Comparison of ENCODE assay signal across 9 mouse cellular contexts in the genomic region with DNA sequence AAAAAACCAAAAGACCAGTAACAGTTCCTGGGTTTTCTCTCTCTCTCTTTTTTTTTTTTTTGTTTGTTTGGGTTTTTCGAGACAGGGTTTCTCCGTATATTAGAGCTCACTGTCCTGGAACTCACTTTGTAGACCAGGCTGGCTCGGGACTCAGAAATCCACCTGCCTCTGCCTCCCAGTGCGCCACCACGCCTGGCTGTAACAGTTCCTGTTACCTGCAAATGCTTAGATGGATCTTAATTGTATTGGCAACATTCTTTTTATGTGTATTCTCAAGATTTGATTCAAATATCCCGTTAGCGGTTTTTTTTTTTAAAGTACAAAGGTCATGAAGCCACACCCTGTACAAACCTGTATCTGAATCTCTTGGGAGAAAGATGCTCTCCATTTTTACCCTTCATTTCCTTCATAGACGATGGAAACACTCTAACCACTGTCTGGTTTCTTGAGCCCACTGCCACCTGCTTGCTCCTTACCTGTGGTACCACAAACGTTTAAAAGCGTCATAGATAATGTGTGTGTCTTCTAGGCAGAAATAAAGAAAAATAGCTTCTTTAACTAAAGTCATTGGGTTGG. TPM values are rescaled to one million over a fixed set of nuclear protein-coding genes. Genes with fewer than 3 reads are reported as not detected.
DNase-seq lines count a peak whose midpoint lies in the region; ATAC-seq lines count a peak whose summit lies in the region.
"Had no signal": no experiment of that assay in that cellular context is flagged by ENCODE, and none has a peak within 500 bp of the region (broad histone marks: within the 10 kb centered on the region; RNA-seq: fewer than 3 reads in every experiment).

No protein-coding gene starts in this region.

- H3K4me3 ChIP-seq in heart, embryonic 13.5 days, result peak overlapping the region; percentile 100
- peak overlapping the region; percentile 97 for H3K4me3 ChIP-seq in hindbrain, embryonic 12.5 days
- peak overlapping the region; percentile 87 for H3K4me3 ChIP-seq in midbrain, embryonic 11.5 days (ENCODE audit: low read depth, low read length)

- no peaks in the 10 kb centered on the region for H3K9me3 ChIP-seq in heart, embryonic 13.5 days
- H3K9me3 ChIP-seq in hindbrain, embryonic 12.5 days (replicated peaks), result no peaks in the 10 kb centered on the region
- H3K9me3 ChIP-seq in midbrain, embryonic 11.5 days (ENCODE audit: control insufficient read depth, low read length), result no peaks in the 10 kb centered on the region

- peak overlapping the region; percentile 60 for H3K27ac ChIP-seq in heart, embryonic 13.5 days (replicated peaks)
- no peak overlapping the region; the same call in 1 of the 2 replicates for H3K27ac ChIP-seq in hindbrain, embryonic 12.5 days
- no peak overlapping the region; the same call in 1 of the 2 replicates for H3K27ac ChIP-seq in midbrain, embryonic 11.5 days (ENCODE audit: low read depth, low read length)

- 53% methylated on average over 10 of the region's 10 CpGs for WGBS in heart, embryonic 13.5 days
- 56% methylated on average over 10 of the region's 10 CpGs for WGBS in hindbrain, embryonic 12.5 days
- 64% methylated on average over 10 of the region's 10 CpGs for WGBS in midbrain, embryonic 11.5 days

- H3K36me3 ChIP-seq in heart, embryonic 13.5 days, result peaks cover 45% of the 10 kb centered on the region
- H3K36me3 ChIP-seq in hindbrain, embryonic 12.5 days, result peaks cover 39% of the 10 kb centered on the region
- H3K36me3 ChIP-seq in midbrain, embryonic 11.5 days (ENCODE audit: control insufficient read depth, insufficient read depth, low read length), result peaks cover 16% of the 10 kb centered on the region

- ATAC-seq in heart, embryonic 13.5 days (ENCODE audit: extremely low read depth, insufficient number of reproducible peaks, low FRiP score, low TSS enrichment), result no peak
- no peak for ATAC-seq in hindbrain, embryonic 12.5 days (ENCODE audit: low FRiP score)
- no peak for ATAC-seq in midbrain, embryonic 11.5 days (ENCODE audit: low FRiP score)

- peaks cover 51% of the 10 kb centered on the region for H3K4me1 ChIP-seq in heart, embryonic 13.5 days
- H3K4me1 ChIP-seq in hindbrain, embryonic 12.5 days, result peaks cover 16% of the 10 kb centered on the region
- peaks cover 15% of the 10 kb centered on the region for H3K4me1 ChIP-seq in midbrain, embryonic 11.5 days (ENCODE audit: control insufficient read depth, insufficient read depth, low read length)

- H3K27me3 ChIP-seq in heart, embryonic 13.5 days (replicated peaks), result no peaks in the 10 kb centered on the region
- no peaks in the 10 kb centered on the region for H3K27me3 ChIP-seq in hindbrain, embryonic 12.5 days
- no peaks in the 10 kb centered on the region for H3K27me3 ChIP-seq in midbrain, embryonic 11.5 days (ENCODE audit: control insufficient read depth, insufficient read depth, low read length)
- H3K27me3 ChIP-seq: Patski had no signal

- DNase-seq in heart, postnatal 36 days, result no peak
- DNase-seq in R1 (ENCODE audit: low read depth, low spot score), result peak; percentile 42
- DNase-seq in midbrain, embryonic 11.5 days (ENCODE audit: low spot score, missing footprints), result peak; percentile 82
- no peak for DNase-seq in left cerebral cortex, adult 8-10 months (ENCODE audit: low spot score in 2 of 2)
- no peak for DNase-seq in layer of hippocampus, adult 18-20 months (ENCODE audit: low spot score in 2 of 2)
- no peak for DNase-seq in ovary, postnatal 10 days (ENCODE audit: low spot score)

- peak overlapping the region; percentile 71 for H3K9ac ChIP-seq in heart, embryonic 13.5 days
- peak overlapping the region; percentile 8; the same call in 1 of the 2 replicates for H3K9ac ChIP-seq in hindbrain, embryonic 12.5 days
- peak overlapping the region; percentile 30; the same call in 1 of the 2 replicates for H3K9ac ChIP-seq in midbrain, embryonic 11.5 days (ENCODE audit: low read length)

- peak overlapping the region; percentile 79 for H3K4me2 ChIP-seq in heart, embryonic 13.5 days
- peak overlapping the region; percentile 78 for H3K4me2 ChIP-seq in hindbrain, embryonic 12.5 days (replicated peaks)
- H3K4me2 ChIP-seq in midbrain, embryonic 11.5 days, result peak overlapping the region; percentile 46

- intact Hi-C loops in heart, postnatal 36 days (cut with DNase I), result loop anchor here (5.0 kb wide), 1 partner anchor 150 kb away; no protein-coding TSS in a partner anchor

RNA-seq across cellular contexts. Expression of gene Zbtb11, which starts 1.0 kb away (rescaled TPM):
- 10.7 and 11.3 TPM in 2 replicates for polyA plus RNA-seq in heart, embryonic 13.5 days (2015; fragmentation: Nextera tagmentation; extraction: Ambion mirVana)
- total RNA-seq in heart, postnatal 36 days (2021), result 10 to 100 TPM; 10.5 to 11.2 TPM
- 20.8 and 21.8 TPM in 2 replicates for polyA plus RNA-seq in hindbrain, embryonic 12.5 days (2016; fragmentation: Nextera tagmentation; extraction: Ambion mirVana)
- 15.9 TPM in 2 replicates for polyA plus RNA-seq in midbrain, embryonic 11.5 days (2014; fragmentation: Nextera tagmentation; extraction: Ambion mirVana)
- 10 to 100 TPM; 44.1 to 46.6 (median 46.5) TPM for total RNA-seq in left cerebral cortex, adult 8-10 months (2022)
- 10 to 100 TPM; 55.7 to 56.6 TPM for total RNA-seq in layer of hippocampus, adult 18-20 months (2021)

RNA-seq across cellular contexts. Expression of gene Rpl24, which starts 6.6 kb away (rescaled TPM):
- polyA plus RNA-seq in heart, embryonic 13.5 days (2015; fragmentation: Nextera tagmentation; extraction: Ambion mirVana), result 547 and 552 TPM in 2 replicates
- total RNA-seq in heart, postnatal 36 days (2021), result 100 to 1,000 TPM; 549 to 570 TPM
- polyA plus RNA-seq in hindbrain, embryonic 12.5 days (2016; fragmentation: Nextera tagmentation; extraction: Ambion mirVana), result 667 and 708 TPM in 2 replicates
- polyA plus RNA-seq in midbrain, embryonic 11.5 days (2014; fragmentation: Nextera tagmentation; extraction: Ambion mirVana), result 842 and 869 TPM in 2 replicates
- 100 to 1,000 TPM; 369 to 438 (median 401) TPM for total RNA-seq in left cerebral cortex, adult 8-10 months (2022)
- total RNA-seq in layer of hippocampus, adult 18-20 months (2021), result 100 to 1,000 TPM; 411 to 431 TPM

RNA-seq across cellular contexts. Expression of gene Cep97, which starts 38.1 kb away (rescaled TPM):
- 7.5 and 9.1 TPM in 2 replicates for polyA plus RNA-seq in heart, embryonic 13.5 days (2015; fragmentation: Nextera tagmentation; extraction: Ambion mirVana)
- 1 to 10 TPM; 5.4 to 6.6 TPM for total RNA-seq in heart, postnatal 36 days (2021)
- polyA plus RNA-seq in hindbrain, embryonic 12.5 days (2016; fragmentation: Nextera tagmentation; extraction: Ambion mirVana), result 16.5 and 19.5 TPM in 2 replicates
- polyA plus RNA-seq in midbrain, embryonic 11.5 days (2014; fragmentation: Nextera tagmentation; extraction: Ambion mirVana), result 18.3 and 19.7 TPM in 2 replicates
- 10 to 100 TPM; 13.0 to 17.7 (median 15.0) TPM for total RNA-seq in left cerebral cortex, adult 8-10 months (2022)
- 10 to 100 TPM; 18.2 to 18.8 TPM for total RNA-seq in layer of hippocampus, adult 18-20 months (2021)

RNA-seq across cellular contexts. Expression of gene Pcnp, which starts 56.8 kb away (rescaled TPM):
- polyA plus RNA-seq in heart, embryonic 13.5 days (2015; fragmentation: Nextera tagmentation; extraction: Ambion mirVana), result 144 and 158 TPM in 2 replicates
- 10 to 100 TPM; 50.8 to 52.1 TPM for total RNA-seq in heart, postnatal 36 days (2021)
- polyA plus RNA-seq in hindbrain, embryonic 12.5 days (2016; fragmentation: Nextera tagmentation; extraction: Ambion mirVana), result 270 and 291 TPM in 2 replicates
- polyA plus RNA-seq in midbrain, embryonic 11.5 days (2014; fragmentation: Nextera tagmentation; extraction: Ambion mirVana), result 384 and 403 TPM in 2 replicates
- total RNA-seq in left cerebral cortex, adult 8-10 months (2022), result 100 to 1,000 TPM; 173 to 198 (median 182) TPM
- total RNA-seq in layer of hippocampus, adult 18-20 months (2021), result 100 to 1,000 TPM; 158 to 171 TPM

Comparison
In these comparisons a context has a peak if more than half of its experiments do, and no peak if none do; other contexts are left out.
1. H3K9ac ChIP-seq: peak in every context shown above with its lines; median percentile 71 in heart, embryonic 13.5 days; 30 in midbrain, embryonic 11.5 days; 8 in hindbrain, embryonic 12.5 days.
2. DNase-seq: peak in R1 (single experiment) and midbrain, embryonic 11.5 days (single experiment); none in heart, postnatal 36 days (0 of 2), left cerebral cortex, adult 8-10 months (0 of 2), layer of hippocampus, adult 18-20 months (0 of 2) and ovary, postnatal 10 days (single experiment).
3. Peak in every context shown above with its lines, with median percentiles within 50 percentile points of each other: H3K4me2 ChIP-seq and H3K4me3 ChIP-seq.